Mouse (Mus musculus) CH12.LX (cell line): ENCODE data around the gene Gm39566. TPM values are rescaled to one million over a fixed set of nuclear protein-coding genes. Genes with fewer than 3 reads are reported as not detected.

ENCODE experiments used
- DNase-seq: peaks from one replicate; pipeline ENCODE4 v3.0.0-alpha.2; 2013; ENCODE audit errors: extremely low read depth
- H3K27ac ChIP-seq: 2 replicates; pipeline ENCODE4 v1.5.1; 2012; ENCODE audit warnings: low read depth, mild to moderate bottlenecking, control low read depth, moderate library complexity; ENCODE audit not compliant: insufficient read depth
- H3K27me3 ChIP-seq: replicated peaks from 2 replicates; pipeline ENCODE3; 2012; ENCODE audit warnings: inconsistent platforms
- H3K36me3 ChIP-seq, 2 experiments: replicated peaks in 1 of 2; 2 replicates each; pipeline versions ENCODE3 to v1.6.1; 2012; ENCODE audit warnings: inconsistent platforms in 1 of 2, low read length in 1 of 2, mild to moderate bottlenecking in 1 of 2, mixed read lengths in 1 of 2, moderate library complexity in 1 of 2; ENCODE audit not compliant: control insufficient read depth in 1 of 2, insufficient read depth in 1 of 2
- H3K4me1 ChIP-seq, 2 experiments: 2 replicates each; pipeline ENCODE4 v1.6.1; 2012; ENCODE audit warnings: inconsistent platforms in 1 of 2, moderate library complexity in 1 of 2; ENCODE audit not compliant: insufficient read depth in 2 of 2, control insufficient read depth in 1 of 2
- H3K4me2 ChIP-seq: 2 replicates; pipeline ENCODE4 v1.6.1; 2012; ENCODE audit warnings: low read depth, mild to moderate bottlenecking, control low read depth; ENCODE audit not compliant: poor library complexity, insufficient read depth, severe bottlenecking
- H3K4me3 ChIP-seq, 3 experiments: fragments of 150-350 bp in 1 of 3; sonication (generic) in 1 of 3; replicated peaks in 1 of 3; 2 replicates each; pipeline versions ENCODE3 to v1.5.1; 2011 to 2012; ENCODE audit warnings: low read depth in 2 of 3, low read length in 2 of 3, mild to moderate bottlenecking in 2 of 3, moderate library complexity in 2 of 3, control low read depth in 1 of 3, improper control_type of control experiment in 1 of 3, inconsistent platforms in 1 of 3, mixed read lengths in 1 of 3; ENCODE audit not compliant: poor library complexity in 1 of 3
- H3K79me2 ChIP-seq: replicated peaks from 2 replicates; pipeline ENCODE4 v1.6.1; 2012; ENCODE audit warnings: mild to moderate bottlenecking, moderate library complexity; ENCODE audit not compliant: control insufficient read depth, poor library complexity, insufficient read depth, severe bottlenecking; ENCODE audit errors: extremely low read depth
- H3K9ac ChIP-seq: 2 replicates; pipeline ENCODE4 v1.6.1; 2012; ENCODE audit warnings: low read depth, mild to moderate bottlenecking, control low read depth, moderate library complexity; ENCODE audit not compliant: insufficient read depth
- H3K9me3 ChIP-seq: replicated peaks from 2 replicates; pipeline ENCODE3; 2012; ENCODE audit warnings: low read length, inconsistent platforms, mixed read lengths
- BHLHE40 ChIP-seq: IDR thresholded peaks from 2 replicates; pipeline ENCODE4 v1.6.1; 2011; ENCODE audit warnings: mild to moderate bottlenecking, low read depth, low read length, improper control_type of control experiment
- CHD1 ChIP-seq: IDR thresholded peaks from 2 replicates; pipeline ENCODE4 v1.6.1; 2012; ENCODE audit warnings: low read depth, low read length, improper control_type of control experiment, inconsistent platforms
- CHD2 ChIP-seq: IDR thresholded peaks from 2 replicates; pipeline ENCODE4 v1.6.1; 2011; ENCODE audit warnings: low read length, improper control_type of control experiment
- E2F4 ChIP-seq: IDR thresholded peaks from 2 replicates; pipeline ENCODE4 v1.6.1; 2011; ENCODE audit warnings: low read depth, low read length, improper control_type of control experiment; ENCODE audit not compliant: insufficient replicate concordance
- GABPA ChIP-seq: IDR thresholded peaks from 2 replicates; pipeline ENCODE4 v1.6.1; 2012; ENCODE audit warnings: low read depth, low read length, improper control_type of control experiment, inconsistent platforms; ENCODE audit not compliant: insufficient replicate concordance
- HCFC1 ChIP-seq: IDR thresholded peaks from 2 replicates; pipeline ENCODE4 v1.6.1; 2012; ENCODE audit warnings: low read depth, mild to moderate bottlenecking, inconsistent platforms, low read length, improper control_type of control experiment
- IRF4 ChIP-seq: IDR thresholded peaks from 2 replicates; pipeline ENCODE4 v1.6.1; 2014; ENCODE audit warnings: low read depth, mild to moderate bottlenecking, inconsistent platforms, low read length, improper control_type of control experiment
- JUN ChIP-seq: IDR thresholded peaks from 2 replicates; pipeline ENCODE4 v1.6.1; 2011; ENCODE audit warnings: low read depth, mild to moderate bottlenecking, low read length, improper control_type of control experiment, moderate library complexity; ENCODE audit not compliant: insufficient read depth
- KAT2A ChIP-seq: IDR thresholded peaks from 2 replicates; pipeline ENCODE4 v1.6.1; 2012; ENCODE audit warnings: low read length, improper control_type of control experiment, inconsistent platforms; ENCODE audit not compliant: insufficient replicate concordance
- MAX ChIP-seq: IDR thresholded peaks from 2 replicates; pipeline ENCODE4 v1.6.1; 2011; ENCODE audit warnings: low read length, improper control_type of control experiment
- MAZ ChIP-seq: IDR thresholded peaks from 2 replicates; pipeline ENCODE4 v1.6.1; 2012; ENCODE audit warnings: low read depth, mild to moderate bottlenecking, inconsistent platforms, low read length, improper control_type of control experiment, moderate library complexity
- MXI1 ChIP-seq: IDR thresholded peaks from 2 replicates; pipeline ENCODE4 v1.6.1; 2011; ENCODE audit warnings: mild to moderate bottlenecking, low read depth, low read length, improper control_type of control experiment
- MYC ChIP-seq: IDR thresholded peaks from 2 replicates; pipeline ENCODE4 v1.6.1; 2011; ENCODE audit warnings: low read depth, mild to moderate bottlenecking, improper control_type of control experiment, low read length
- PAX5 ChIP-seq: IDR thresholded peaks from 2 replicates; pipeline ENCODE4 v1.6.1; 2012; ENCODE audit warnings: low read length, inconsistent platforms, mixed read lengths
- POLR2AphosphoS2 ChIP-seq: IDR thresholded peaks from 2 replicates; pipeline ENCODE4 v1.6.1; 2011; ENCODE audit warnings: low read depth, low read length, improper control_type of control experiment
- RAD21 ChIP-seq: IDR thresholded peaks from 2 replicates; pipeline ENCODE4 v1.6.1; 2011; ENCODE audit warnings: low read depth, mild to moderate bottlenecking, low read length, improper control_type of control experiment, moderate library complexity
- SIN3A ChIP-seq: IDR thresholded peaks from 2 replicates; pipeline ENCODE4 v1.6.1; 2012; ENCODE audit warnings: low read length, improper control_type of control experiment, inconsistent platforms
- TCF12 ChIP-seq: IDR thresholded peaks from 2 replicates; pipeline ENCODE4 v1.6.1; 2014; ENCODE audit warnings: low read depth, mild to moderate bottlenecking, inconsistent platforms, low read length, improper control_type of control experiment
- UBTF ChIP-seq: IDR thresholded peaks from 2 replicates; pipeline ENCODE4 v1.6.1; 2012; ENCODE audit warnings: low read depth, mild to moderate bottlenecking, inconsistent platforms, low read length, improper control_type of control experiment, moderate library complexity
- USF1 ChIP-seq: IDR thresholded peaks from 2 replicates; pipeline ENCODE4 v1.6.1; 2014; ENCODE audit warnings: low read depth, mild to moderate bottlenecking, inconsistent platforms, low read length, improper control_type of control experiment
- USF2 ChIP-seq: conservative IDR thresholded peaks from 2 replicates; pipeline ENCODE4 v1.6.1; 2011; ENCODE audit warnings: low read depth, low read length, improper control_type of control experiment
- ZC3H11A ChIP-seq: IDR thresholded peaks from 2 replicates; pipeline ENCODE4 v1.6.1; 2012; ENCODE audit warnings: low read depth, mild to moderate bottlenecking, inconsistent platforms, low read length, improper control_type of control experiment
- ZMIZ1 ChIP-seq: IDR thresholded peaks from 2 replicates; pipeline ENCODE4 v1.6.1; 2012; ENCODE audit warnings: low read depth, mild to moderate bottlenecking, inconsistent platforms, low read length, improper control_type of control experiment
- ZNF384 ChIP-seq: IDR thresholded peaks from 2 replicates; pipeline ENCODE4 v1.6.1; 2012; ENCODE audit warnings: low read depth, low read length, improper control_type of control experiment, inconsistent platforms
- dilution Hi-C: fragments of 300-500 bp; cut with MboI; formaldehyde crosslinking; loops from 2 replicates; pipeline ENCODE4 v1.14.3; 2020; ENCODE audit warnings: low sequenced_read_pairs; ENCODE audit not compliant: extremely low pct_unique_long_range_greater_than_20kb, extremely low pct_ligation_motif_present
- in situ Hi-C: fragments of 300-500 bp; cut with MboI; formaldehyde crosslinking; loops from 3 replicates; pipeline ENCODE4 v1.14.3; 2019; ENCODE audit warnings: low sequenced_read_pairs, low pct_ligation_motif_present, low pct_unique_long_range_greater_than_20kb, mixed read lengths
- polyA plus RNA-seq: library from polyadenylated mRNA; unstranded; fragments of >175 nt; gene quantifications from 2 replicates; pipeline ENCODE4 v1.2.1, GENCODE M21; 2012; ENCODE audit warnings: low read depth; ENCODE audit not compliant: insufficient read length
- total RNA-seq, 2 experiments: library from RNA; depleted of rRNA; stranded (reverse); fragments of 300-350 nt in 1 of 2; fragments of >200 nt in 1 of 2; gene quantifications; 2 replicates each; pipeline ENCODE4 v1.2.3; 2012 to 2014

The Gm39566 gene
- total and polyA plus RNA-seq, 3 experiments, result not detected

DNA sequence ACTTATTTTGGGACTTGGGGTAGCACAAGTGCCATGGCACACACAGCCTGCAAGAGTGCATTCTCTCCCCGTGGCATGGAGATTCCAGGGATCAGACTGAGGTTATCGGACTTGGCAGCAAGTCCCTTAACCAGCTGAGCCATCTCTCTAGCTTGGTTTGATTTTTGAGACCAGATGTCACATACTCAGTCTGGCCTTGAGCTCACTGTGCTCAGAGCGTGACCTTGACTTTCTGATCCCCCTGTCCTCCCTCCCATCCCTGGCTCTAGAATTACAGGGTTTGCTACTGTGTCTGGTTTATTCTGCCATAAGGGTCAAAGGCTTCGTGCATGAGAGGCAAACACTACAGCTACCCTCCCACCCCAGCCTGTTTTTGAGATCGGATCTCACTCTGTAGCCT is 25.7 kb downstream of the Gm39566 start:
- Histone ChIP-seq H3K36me3 (peaks cover 0 to 9% of the 10 kb centered on the region in 2 experiments), H3K9ac (no peak overlapping the region), H3K79me2 (no peaks in the 10 kb centered on the region), H3K4me3 (no peak overlapping the region), H3K4me1 (peaks cover 0 to 15% of the 10 kb centered on the region in 2 experiments; a peak in 2 of 4 replicates), H3K4me2 (no peak overlapping the region), H3K27ac (no peak overlapping the region)
- dilution Hi-C loops, result no loop called here
- no peak for DNase-seq
- no peak for TF ChIP-seq MYC
- TF ChIP-seq JUN, result no peak
- TF ChIP-seq ZMIZ1, result no peak
- TF ChIP-seq RAD21, result no peak
- TF ChIP-seq USF1, result no peak
- no peak for TF ChIP-seq CHD1
- TF ChIP-seq MAZ, result no peak
- TF ChIP-seq HCFC1, result no peak
- no peak for TF ChIP-seq IRF4
- TF ChIP-seq MAX, result no peak
- TF ChIP-seq UBTF, result no peak
- no peak for TF ChIP-seq KAT2A
- no peak for TF ChIP-seq CHD2
- no peak for TF ChIP-seq GABPA
- no peak for TF ChIP-seq POLR2AphosphoS2
- TF ChIP-seq PAX5, result no peak
- no peak for TF ChIP-seq USF2
- no peak for TF ChIP-seq MXI1
- TF ChIP-seq SIN3A, result no peak
- no peak for TF ChIP-seq ZC3H11A
- TF ChIP-seq, all 38 proteins: peak for 0
- H3K9me3 ChIP-seq, result no peaks in the 10 kb centered on the region
- in situ Hi-C loops, result no loop called here
- no peaks in the 10 kb centered on the region for H3K27me3 ChIP-seq

GRCm38 (mm10) chr11:69787306-69787705 is 27.8 kb downstream of the Gm39566 start:
- Histone ChIP-seq H3K27me3 (no peaks in the 10 kb centered on the region), H3K9ac (no peak overlapping the region), H3K79me2 (no peaks in the 10 kb centered on the region), H3K27ac (no peak overlapping the region), H3K4me1 (peaks cover 0 to 19% of the 10 kb centered on the region in 2 experiments; a peak in 2 of 4 replicates), H3K9me3 (no peaks in the 10 kb centered on the region)
- dilution Hi-C loops (no loop called here), in situ Hi-C loops (no loop called here)
- TF ChIP-seq KAT2A (no peak), TCF12 (no peak), E2F4 (no peak), RAD21 (no peak), BHLHE40 (no peak), IRF4 (no peak), ZNF384 (no peak), MAZ (no peak), ZC3H11A (no peak), HCFC1 (no peak), ZMIZ1 (no peak)
- TF ChIP-seq, all 38 proteins: peak for 0
- Histone ChIP-seq H3K4me3 (no peak overlapping the region), H3K36me3 (peaks cover 0 to 6% of the 10 kb centered on the region in 2 experiments), H3K4me2 (no peak overlapping the region)
- DNase-seq, result no peak
